Mouse (Mus musculus) brown adipose tissue, adult 24 weeks (tissue): Measurements from ENCODE around the gene Lmnb2. TPM values are rescaled to one million over a fixed set of nuclear protein-coding genes. Genes with fewer than 3 reads are reported as not detected.

Source experiments
- H3K27ac ChIP-seq: fragments of 200-500 bp; replicated peaks from 2 replicates; pipeline ENCODE4 v1.5.1; 2012; ENCODE audit warnings: low read depth, mild to moderate bottlenecking, low read length
- H3K4me1 ChIP-seq: fragments of 200-500 bp; 2 replicates; pipeline ENCODE4 v1.6.1; 2012; ENCODE audit warnings: low read length, mixed read lengths; ENCODE audit not compliant: control insufficient read depth, insufficient read depth, insufficient read length
- H3K4me3 ChIP-seq: fragments of 200-500 bp; 2 replicates; pipeline ENCODE4 v1.5.1; 2012; ENCODE audit warnings: low read depth, mild to moderate bottlenecking, low read length, moderate library complexity; ENCODE audit not compliant: insufficient read depth
- polyA plus RNA-seq: library from polyadenylated mRNA; stranded (reverse); fragments of >200 nt; gene quantifications from 2 replicates; pipeline ENCODE4 v1.2.4, GENCODE M21; 2012; ENCODE audit not compliant: missing spikeins, insufficient read depth, insufficient read length

Lmnb2 gene
- polyA plus RNA-seq, 1 experiment = 1.9 TPM

GRCm38 (mm10) chr10:80925472-80925871, 7.4 kb upstream of the Lmnb2 start:
- no peak overlapping the region for H3K27ac ChIP-seq
- no peak overlapping the region for H3K4me3 ChIP-seq

GRCm38 (mm10) chr10:80921923-80922322, 3.9 kb upstream of the Lmnb2 start:
- no peak overlapping the region for H3K27ac ChIP-seq
- H3K4me3 ChIP-seq = peak overlapping the region; percentile 51
- peaks cover 2% of the 10 kb centered on the region; the same call in 1 of the 2 replicates for H3K4me1 ChIP-seq

More at GRCm38 (mm10) chr10:80925472-80925871, 7.4 kb upstream of the Lmnb2 start:
- H3K4me1 ChIP-seq = no peaks in the 10 kb centered on the region

- H3K4me3 ChIP-seq = peak overlapping the region; percentile 83
- no peak overlapping the region for H3K27ac ChIP-seq
- peaks cover 2% of the 10 kb centered on the region; the same call in 1 of the 2 replicates for H3K4me1 ChIP-seq
Measured at GRCm38 (mm10) chr10:80917336-80917778, 688 bp downstream of the Lmnb2 start.

GRCm38 (mm10) chr10:80915736-80916135, 2.3 kb downstream of the Lmnb2 start:
- no peak overlapping the region for H3K4me3 ChIP-seq
- peaks cover 4% of the 10 kb centered on the region for H3K4me1 ChIP-seq
- H3K27ac ChIP-seq = no peak overlapping the region

DNA sequence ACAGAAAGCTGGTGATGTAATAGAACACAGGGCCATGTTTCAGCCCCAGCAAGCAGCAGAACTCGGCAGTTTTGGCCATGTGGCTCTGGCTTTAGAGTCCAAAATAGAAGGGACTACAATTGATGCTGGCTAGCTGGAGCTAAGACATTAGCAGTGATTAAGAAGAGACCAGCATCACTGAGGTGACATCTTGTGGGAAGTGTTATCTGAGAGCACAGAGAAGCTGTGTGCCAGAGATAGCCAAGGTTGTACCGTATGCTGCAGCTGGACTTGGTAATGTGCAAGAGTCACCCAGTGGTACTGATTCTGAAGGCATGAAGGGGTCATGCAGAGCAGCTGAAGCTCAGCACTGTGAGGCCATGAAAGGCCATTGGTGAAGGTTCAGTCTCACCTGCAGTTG, 2.8 kb downstream of the Lmnb2 start:
- no peak overlapping the region for H3K27ac ChIP-seq

GRCm38 (mm10) chr10:80914253-80914656, 3.8 kb downstream of the Lmnb2 start:
- Histone ChIP-seq H3K4me3 (no peak overlapping the region), H3K27ac (no peak overlapping the region), H3K4me1 (peaks cover 8% of the 10 kb centered on the region)

More for the DNA sequence above, 2.8 kb downstream of the Lmnb2 start:
- H3K4me3 ChIP-seq = no peak overlapping the region
- H3K4me1 ChIP-seq = peaks cover 5% of the 10 kb centered on the region

GRCm38 (mm10) chr10:80913364-80914011, 4.6 kb downstream of the Lmnb2 start:
- H3K27ac ChIP-seq = no peak overlapping the region
- H3K4me3 ChIP-seq = no peak overlapping the region
- H3K4me1 ChIP-seq = peaks cover 8% of the 10 kb centered on the region

DNA sequence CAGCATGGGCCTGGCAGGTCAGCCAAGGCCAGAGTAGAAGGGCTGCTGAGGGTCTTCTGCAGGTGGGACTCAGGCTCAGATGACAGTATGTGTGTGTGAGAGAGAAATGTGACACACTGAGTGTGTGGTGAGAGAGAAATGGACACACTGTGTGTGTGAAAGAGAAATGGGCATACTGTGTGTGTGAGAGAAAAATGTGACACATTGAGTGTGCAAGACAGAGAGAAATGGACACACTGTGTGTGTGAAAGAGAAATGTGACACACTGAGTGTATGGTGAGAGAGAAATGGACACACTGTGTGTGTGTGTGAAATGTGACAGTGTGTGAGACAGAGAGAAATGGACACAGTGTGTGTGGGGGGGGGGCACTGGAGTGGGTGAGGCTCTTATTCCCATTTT, 6.2 kb downstream of the Lmnb2 start:
- Histone ChIP-seq H3K4me1 (peaks cover 5% of the 10 kb centered on the region), H3K27ac (no peak overlapping the region), H3K4me3 (no peak overlapping the region)

- Histone ChIP-seq H3K4me3 (no peak overlapping the region), H3K27ac (no peak overlapping the region)
Measured at GRCm38 (mm10) chr10:80911354-80911753, 6.7 kb downstream of the Lmnb2 start.

GRCm38 (mm10) chr10:80909375-80910162, 8.5 kb downstream of the Lmnb2 start:
- Histone ChIP-seq H3K27ac (no peak overlapping the region), H3K4me3 (no peak overlapping the region), H3K4me1 (peaks cover 5% of the 10 kb centered on the region)

More at GRCm38 (mm10) chr10:80911354-80911753, 6.7 kb downstream of the Lmnb2 start:
- H3K4me1 ChIP-seq = peaks cover 5% of the 10 kb centered on the region

DNA sequence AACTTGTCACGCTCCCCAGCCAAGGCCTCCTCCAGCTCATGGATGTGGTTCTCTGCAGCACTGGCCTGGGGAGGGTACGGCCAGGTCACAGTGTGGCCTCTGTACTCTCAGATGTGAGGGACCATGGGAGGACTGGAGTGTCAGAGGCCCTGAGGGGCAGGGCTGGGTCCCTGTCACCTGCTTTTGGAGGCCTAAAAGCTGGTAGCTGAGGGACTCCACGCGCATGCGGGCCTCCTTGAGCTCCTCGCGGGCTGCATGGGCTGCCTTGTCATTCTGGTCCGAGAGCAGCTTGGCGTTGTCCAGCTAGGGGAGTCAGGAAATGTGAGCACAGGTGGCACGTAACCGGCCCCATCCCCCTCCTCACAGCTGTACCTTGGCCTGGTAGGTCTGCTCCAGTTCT, 13.3 kb downstream of the Lmnb2 start:
- no peak overlapping the region for H3K4me3 ChIP-seq
- H3K27ac ChIP-seq = no peak overlapping the region
- H3K4me1 ChIP-seq = peaks cover 6% of the 10 kb centered on the region

GRCm38 (mm10) chr10:80904004-80904693, 13.9 kb downstream of the Lmnb2 start:
- Histone ChIP-seq H3K4me1 (peaks cover 8% of the 10 kb centered on the region), H3K27ac (no peak overlapping the region), H3K4me3 (no peak overlapping the region)

DNA sequence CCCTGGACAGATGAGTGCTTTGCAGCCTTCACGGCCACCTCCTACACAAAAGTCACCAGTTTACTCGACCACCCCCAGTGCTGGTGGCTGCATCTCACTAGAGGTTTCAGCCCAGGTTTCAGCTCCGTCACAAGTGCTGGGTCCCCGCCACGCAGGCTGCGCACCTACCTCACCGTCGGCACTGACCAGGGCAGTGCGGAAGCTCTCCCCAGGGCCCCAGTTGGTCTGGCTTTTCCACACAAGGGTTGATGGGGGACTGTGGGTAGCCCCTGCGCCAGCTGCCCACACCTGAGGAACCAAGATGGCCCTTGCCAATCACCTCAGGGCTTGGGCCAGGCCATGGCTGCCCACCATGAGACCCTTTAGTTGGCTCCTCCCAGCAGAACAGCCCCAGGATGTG, 14.8 kb downstream of the Lmnb2 start:
- no peak overlapping the region for H3K4me3 ChIP-seq
- H3K27ac ChIP-seq = no peak overlapping the region
- H3K4me1 ChIP-seq = peaks cover 10% of the 10 kb centered on the region

GRCm38 (mm10) chr10:80902273-80902940, 15.6 kb downstream of the Lmnb2 start:
- Histone ChIP-seq H3K4me1 (peaks cover 10% of the 10 kb centered on the region), H3K27ac (no peak overlapping the region), H3K4me3 (no peak overlapping the region)
